Mouse (Mus musculus): ENCODE results near the gene Zfhx3. TPM values are rescaled to one million over a fixed set of nuclear protein-coding genes. Genes with fewer than 3 reads are reported as not detected.

Gene Zfhx3
- polyA plus RNA-seq, 1 experiment from 2014 or later, result 68.4 TPM

GRCm38 (mm10) chr8:108348776-108349175, 406.3 kb downstream of the Zfhx3 start:
- Histone ChIP-seq H3K4me2 (ENCODE audit: low read length) (no peak overlapping the region), H3K4me1 (ENCODE audit: control insufficient read depth, insufficient read depth, low read length) (no peaks in the 10 kb centered on the region), H3K27ac (replicated peaks; ENCODE audit: low read depth, low read length) (no peak overlapping the region), H3K36me3 (ENCODE audit: control insufficient read depth, insufficient read depth, low read length) (no peaks in the 10 kb centered on the region), H3K9me3 (ENCODE audit: control insufficient read depth, low read length) (peaks cover 6% of the 10 kb centered on the region; the same call in 1 of the 2 replicates), H3K9ac (replicated peaks; ENCODE audit: low read length) (no peak overlapping the region), H3K4me3 (replicated peaks; ENCODE audit: low read depth, low read length) (no peak overlapping the region), H3K27me3 (ENCODE audit: control insufficient read depth, insufficient read depth, low read length) (no peaks in the 10 kb centered on the region)
- DNase-seq (no peak), ATAC-seq (ENCODE audit: low FRiP score, low TSS enrichment) (no peak)
- 56% methylated on average over 4 of the region's 4 CpGs for WGBS

- Histone ChIP-seq H3K9ac (replicated peaks; ENCODE audit: low read length) (no peak overlapping the region), H3K27me3 (ENCODE audit: control insufficient read depth, insufficient read depth, low read length) (no peaks in the 10 kb centered on the region), H3K4me1 (ENCODE audit: control insufficient read depth, insufficient read depth, low read length) (peaks cover 5% of the 10 kb centered on the region; the same call in 1 of the 2 replicates), H3K4me2 (ENCODE audit: low read length) (no peak overlapping the region), H3K9me3 (ENCODE audit: control insufficient read depth, low read length) (no peaks in the 10 kb centered on the region), H3K36me3 (ENCODE audit: control insufficient read depth, insufficient read depth, low read length) (no peaks in the 10 kb centered on the region), H3K27ac (replicated peaks; ENCODE audit: low read depth, low read length) (peak overlapping the region; percentile 10; the same call in 1 of the 2 replicates), H3K4me3 (replicated peaks; ENCODE audit: low read depth, low read length) (no peak overlapping the region)
- DNase-seq (peak; percentile 54), ATAC-seq (ENCODE audit: low FRiP score, low TSS enrichment) (no peak; the same call in 1 of the 2 replicates)
- 30% methylated on average over 10 of the region's 10 CpGs for WGBS
These were observed 412.8 kb downstream of the Zfhx3 start for GRCm38 (mm10) chr8:108355119-108355777.

- Histone ChIP-seq H3K27me3 (ENCODE audit: control insufficient read depth, insufficient read depth, low read length) (no peaks in the 10 kb centered on the region), H3K4me3 (replicated peaks; ENCODE audit: low read depth, low read length) (no peak overlapping the region), H3K9me3 (ENCODE audit: control insufficient read depth, low read length) (no peaks in the 10 kb centered on the region), H3K4me2 (ENCODE audit: low read length) (no peak overlapping the region), H3K27ac (replicated peaks; ENCODE audit: low read depth, low read length) (no peak overlapping the region), H3K36me3 (ENCODE audit: control insufficient read depth, insufficient read depth, low read length) (no peaks in the 10 kb centered on the region), H3K9ac (replicated peaks; ENCODE audit: low read length) (no peak overlapping the region), H3K4me1 (ENCODE audit: control insufficient read depth, insufficient read depth, low read length) (no peaks in the 10 kb centered on the region)
- no peak for DNase-seq
- 42% methylated on average over 4 of the region's 4 CpGs for WGBS
- no peak for ATAC-seq (ENCODE audit: low FRiP score, low TSS enrichment)
These were observed 419.0 kb downstream of the Zfhx3 start for GRCm38 (mm10) chr8:108361402-108361801.

- 78% methylated on average over 9 of the region's 9 CpGs for WGBS
- Histone ChIP-seq H3K4me2 (ENCODE audit: low read length) (no peak overlapping the region), H3K36me3 (ENCODE audit: control insufficient read depth, insufficient read depth, low read length) (no peaks in the 10 kb centered on the region), H3K27ac (replicated peaks; ENCODE audit: low read depth, low read length) (no peak overlapping the region), H3K9me3 (ENCODE audit: control insufficient read depth, low read length) (no peaks in the 10 kb centered on the region), H3K27me3 (ENCODE audit: control insufficient read depth, insufficient read depth, low read length) (no peaks in the 10 kb centered on the region), H3K9ac (replicated peaks; ENCODE audit: low read length) (no peak overlapping the region), H3K4me1 (ENCODE audit: control insufficient read depth, insufficient read depth, low read length) (no peaks in the 10 kb centered on the region), H3K4me3 (replicated peaks; ENCODE audit: low read depth, low read length) (no peak overlapping the region)
- DNase-seq (no peak), ATAC-seq (ENCODE audit: low FRiP score, low TSS enrichment) (no peak)
These were observed 420.0 kb downstream of the Zfhx3 start for GRCm38 (mm10) chr8:108362421-108362820.

- H3K4me3 ChIP-seq (replicated peaks; ENCODE audit: low read depth, low read length), result no peak overlapping the region
- no peaks in the 10 kb centered on the region for H3K36me3 ChIP-seq (ENCODE audit: control insufficient read depth, insufficient read depth, low read length)
- no peaks in the 10 kb centered on the region for H3K4me1 ChIP-seq (ENCODE audit: control insufficient read depth, insufficient read depth, low read length)
- ATAC-seq (ENCODE audit: low FRiP score, low TSS enrichment) (no peak), DNase-seq (no peak)
- H3K9me3 ChIP-seq (ENCODE audit: control insufficient read depth, low read length), result no peaks in the 10 kb centered on the region
- H3K4me2 ChIP-seq (ENCODE audit: low read length), result no peak overlapping the region
- no peak overlapping the region for H3K27ac ChIP-seq (replicated peaks; ENCODE audit: low read depth, low read length)
- H3K27me3 ChIP-seq (ENCODE audit: control insufficient read depth, insufficient read depth, low read length), result no peaks in the 10 kb centered on the region
- no peak overlapping the region for H3K9ac ChIP-seq (replicated peaks; ENCODE audit: low read length)
- WGBS, result 22% methylated on average over 5 of the region's 5 CpGs
These were observed 421.0 kb downstream of the Zfhx3 start for GRCm38 (mm10) chr8:108363435-108363834.

GRCm38 (mm10) chr8:108363856-108364255, 421.4 kb downstream of the Zfhx3 start:
- 69% methylated on average over 8 of the region's 8 CpGs for WGBS
- Histone ChIP-seq H3K27ac (replicated peaks; ENCODE audit: low read depth, low read length) (no peak overlapping the region), H3K4me2 (ENCODE audit: low read length) (no peak overlapping the region), H3K4me1 (ENCODE audit: control insufficient read depth, insufficient read depth, low read length) (0 out of 2 replicates have a peak, but pooled peaks cover under 1% of the 10 kb centered on the region), H3K27me3 (ENCODE audit: control insufficient read depth, insufficient read depth, low read length) (no peaks in the 10 kb centered on the region), H3K9ac (replicated peaks; ENCODE audit: low read length) (no peak overlapping the region), H3K36me3 (ENCODE audit: control insufficient read depth, insufficient read depth, low read length) (no peaks in the 10 kb centered on the region), H3K4me3 (replicated peaks; ENCODE audit: low read depth, low read length) (no peak overlapping the region), H3K9me3 (ENCODE audit: control insufficient read depth, low read length) (no peaks in the 10 kb centered on the region)
- ATAC-seq (ENCODE audit: low FRiP score, low TSS enrichment), result no peak
- DNase-seq, result no peak

GRCm38 (mm10) chr8:108369081-108369480, 426.6 kb downstream of the Zfhx3 start:
- H3K27ac ChIP-seq (replicated peaks; ENCODE audit: low read depth, low read length), result 0 out of 2 replicates have a peak overlapping the region, but pooled peaks have one; percentile 38
- 0 out of 2 replicates have a peak, but pooled peaks cover 6% of the 10 kb centered on the region for H3K4me1 ChIP-seq (ENCODE audit: control insufficient read depth, insufficient read depth, low read length)
- H3K27me3 ChIP-seq (ENCODE audit: control insufficient read depth, insufficient read depth, low read length), result no peaks in the 10 kb centered on the region; the same call in 1 of the 2 replicates
- WGBS, result 26% methylated on average over 6 of the region's 6 CpGs
- H3K4me2 ChIP-seq (ENCODE audit: low read length), result no peak overlapping the region
- H3K9me3 ChIP-seq (ENCODE audit: control insufficient read depth, low read length), result no peaks in the 10 kb centered on the region
- H3K36me3 ChIP-seq (ENCODE audit: control insufficient read depth, insufficient read depth, low read length), result no peaks in the 10 kb centered on the region
- ATAC-seq (ENCODE audit: low FRiP score, low TSS enrichment) (no peak), DNase-seq (peak; percentile 73)
- no peak overlapping the region for H3K9ac ChIP-seq (replicated peaks; ENCODE audit: low read length)
- no peak overlapping the region for H3K4me3 ChIP-seq (replicated peaks; ENCODE audit: low read depth, low read length)

GRCm38 (mm10) chr8:108370731-108371130, 428.3 kb downstream of the Zfhx3 start:
- Histone ChIP-seq H3K4me3 (replicated peaks; ENCODE audit: low read depth, low read length) (no peak overlapping the region), H3K9ac (replicated peaks; ENCODE audit: low read length) (no peak overlapping the region), H3K36me3 (ENCODE audit: control insufficient read depth, insufficient read depth, low read length) (no peaks in the 10 kb centered on the region), H3K9me3 (ENCODE audit: control insufficient read depth, low read length) (no peaks in the 10 kb centered on the region), H3K4me1 (ENCODE audit: control insufficient read depth, insufficient read depth, low read length) (0 out of 2 replicates have a peak, but pooled peaks cover 6% of the 10 kb centered on the region), H3K4me2 (ENCODE audit: low read length) (no peak overlapping the region), H3K27me3 (ENCODE audit: control insufficient read depth, insufficient read depth, low read length) (no peaks in the 10 kb centered on the region; the same call in 1 of the 2 replicates), H3K27ac (replicated peaks; ENCODE audit: low read depth, low read length) (no peak overlapping the region)
- ATAC-seq (ENCODE audit: low FRiP score, low TSS enrichment) (no peak), DNase-seq (no peak)
- 93% methylated on average over 6 of the region's 6 CpGs for WGBS

GRCm38 (mm10) chr8:108373046-108373445, 430.6 kb downstream of the Zfhx3 start:
- Histone ChIP-seq H3K36me3 (ENCODE audit: control insufficient read depth, insufficient read depth, low read length) (no peaks in the 10 kb centered on the region), H3K4me2 (ENCODE audit: low read length) (no peak overlapping the region), H3K4me3 (replicated peaks; ENCODE audit: low read depth, low read length) (no peak overlapping the region), H3K27ac (replicated peaks; ENCODE audit: low read depth, low read length) (no peak overlapping the region), H3K27me3 (ENCODE audit: control insufficient read depth, insufficient read depth, low read length) (no peaks in the 10 kb centered on the region; the same call in 1 of the 2 replicates), H3K9ac (replicated peaks; ENCODE audit: low read length) (no peak overlapping the region), H3K9me3 (ENCODE audit: control insufficient read depth, low read length) (no peaks in the 10 kb centered on the region), H3K4me1 (ENCODE audit: control insufficient read depth, insufficient read depth, low read length) (0 out of 2 replicates have a peak, but pooled peaks cover 9% of the 10 kb centered on the region)
- ATAC-seq (ENCODE audit: low FRiP score, low TSS enrichment), result no peak
- WGBS, result 23% methylated on average over 7 of the region's 7 CpGs
- peak; percentile 46 for DNase-seq
